In genomic region chr4:62322684-62323083, GRCm38 (mm10) we compare ENCODE assay signal across 21 mouse cellular contexts. TPM values are rescaled to one million over a fixed set of nuclear protein-coding genes. Genes with fewer than 3 reads are reported as not detected.
DNase-seq lines count a peak whose midpoint lies in the region; ATAC-seq and TF ChIP-seq lines count a peak whose summit lies in the region.
"Had no signal": no experiment of that assay in that cellular context is flagged by ENCODE, and none has a peak within 500 bp of the region (broad histone marks: within the 10 kb centered on the region; RNA-seq: fewer than 3 reads in every experiment).

No protein-coding gene starts in this region.

- no peak for ATAC-seq in kidney, embryonic 16.5 days (ENCODE audit: low FRiP score, low TSS enrichment)
- ATAC-seq in hematopoietic stem cell, adult 5-6 weeks (replicated peaks in 1 of 2; ENCODE audit: insufficient read depth in 1 of 2, low FRiP score in 2 of 2, low TSS enrichment in 1 of 2, low read depth in 1 of 2, poor library complexity in 2 of 2, severe bottlenecking in 2 of 2): peak; percentile 81 to 90
- ATAC-seq in midbrain, embryonic 14.5 days (ENCODE audit: low FRiP score, low TSS enrichment): no peak
- ATAC-seq: intestine, embryonic 15.5 days had no signal

- 72% methylated on average over 3 of the region's 3 CpGs for WGBS in kidney, adult 2 months
- WGBS in kidney, embryonic 16.5 days: 77% methylated on average over 3 of the region's 3 CpGs
- 93% methylated on average over 3 of the region's 3 CpGs for WGBS in midbrain, embryonic 14.5 days

- H3K9me3 ChIP-seq in kidney, embryonic 16.5 days (ENCODE audit: low read length): no peaks in the 10 kb centered on the region
- H3K9me3 ChIP-seq in midbrain, embryonic 14.5 days (ENCODE audit: control insufficient read depth, low read length): no peaks in the 10 kb centered on the region
- H3K9me3 ChIP-seq: embryonic facial prominence, embryonic 13.5 days; heart, embryonic 13.5 days; hindbrain, embryonic 10.5 days; intestine, embryonic 15.5 days; megakaryocyte, embryonic 14.5 days had no signal

- no peaks in the 10 kb centered on the region for H3K27me3 ChIP-seq in kidney, adult 2 months (replicated peaks; ENCODE audit: control insufficient read depth, insufficient read depth, low read length)
- no peaks in the 10 kb centered on the region for H3K27me3 ChIP-seq in kidney, embryonic 16.5 days (ENCODE audit: insufficient read depth, low read length)
- no peaks in the 10 kb centered on the region for H3K27me3 ChIP-seq in midbrain, embryonic 14.5 days (ENCODE audit: control insufficient read depth, insufficient read depth, low read length)
- H3K27me3 ChIP-seq: embryonic facial prominence, embryonic 13.5 days; heart, embryonic 13.5 days; intestine, embryonic 15.5 days; megakaryocyte, embryonic 14.5 days had no signal

- no peak overlapping the region for H3K9ac ChIP-seq in kidney, embryonic 16.5 days (replicated peaks; ENCODE audit: low read length)
- H3K9ac ChIP-seq in midbrain, embryonic 14.5 days (replicated peaks; ENCODE audit: low read length): no peak overlapping the region
- H3K9ac ChIP-seq: embryonic facial prominence, embryonic 13.5 days; heart, embryonic 13.5 days; intestine, embryonic 15.5 days; liver, embryonic 14.5 days had no signal

- DNase-seq in kidney, adult 2 months: peak; percentile 24
- DNase-seq in spleen, adult 12 weeks (ENCODE audit: low spot score): peak; percentile 5
- no peak for DNase-seq in spleen, postnatal 4 days (ENCODE audit: low spot score in 2 of 2)
- DNase-seq in skeletal muscle tissue, adult 2 months (ENCODE audit: low read depth, low spot score): peak; percentile 35
- no peak for DNase-seq in urinary bladder, postnatal 4 days (ENCODE audit: low spot score in 2 of 2)
- DNase-seq in midbrain, embryonic 14.5 days: no peak
- DNase-seq: adrenal gland, postnatal 10 days; gastrocnemius, postnatal 14 days; kidney, postnatal 25 days; layer of hippocampus, postnatal 36 days; left cerebral cortex, postnatal 4 days; thymus, adult 18-20 months had no signal

- no peak overlapping the region for H3K4me2 ChIP-seq in kidney, embryonic 16.5 days (replicated peaks; ENCODE audit: low read depth, low read length)
- H3K4me2 ChIP-seq in midbrain, embryonic 14.5 days (ENCODE audit: low read length): no peak overlapping the region
- H3K4me2 ChIP-seq: embryonic facial prominence, embryonic 13.5 days; heart, embryonic 13.5 days; intestine, embryonic 15.5 days had no signal

- no peak overlapping the region for H3K27ac ChIP-seq in kidney, adult 2 months (ENCODE audit: insufficient read depth, low read depth, low read length)
- no peak overlapping the region for H3K27ac ChIP-seq in kidney, embryonic 16.5 days (ENCODE audit: low read length)
- H3K27ac ChIP-seq in midbrain, embryonic 14.5 days (replicated peaks; ENCODE audit: low read depth, low read length): no peak overlapping the region
- H3K27ac ChIP-seq: embryonic facial prominence, embryonic 13.5 days; heart, embryonic 13.5 days; hindbrain, embryonic 10.5 days; intestine, embryonic 15.5 days; liver, embryonic 14.5 days had no signal

- no peak for TF ChIP-seq POLR2A in kidney, adult 2 months (IDR thresholded peaks at IDR 0.05; ENCODE audit: low read depth, low read length)

- H3K4me1 ChIP-seq in kidney, adult 2 months (ENCODE audit: control insufficient read depth, insufficient read depth, low read length): no peaks in the 10 kb centered on the region
- H3K4me1 ChIP-seq in kidney, embryonic 16.5 days (ENCODE audit: insufficient read depth, low read length): no peaks in the 10 kb centered on the region
- H3K4me1 ChIP-seq in midbrain, embryonic 14.5 days (ENCODE audit: control insufficient read depth, insufficient read depth, low read length): no peaks in the 10 kb centered on the region
- H3K4me1 ChIP-seq: embryonic facial prominence, embryonic 13.5 days; hindbrain, embryonic 10.5 days; intestine, embryonic 15.5 days had no signal

- no peak overlapping the region for H3K4me3 ChIP-seq in kidney, adult 2 months (ENCODE audit: insufficient read depth, low read depth, low read length)
- H3K4me3 ChIP-seq in kidney, embryonic 16.5 days (ENCODE audit: low read length): no peak overlapping the region
- no peak overlapping the region for H3K4me3 ChIP-seq in midbrain, embryonic 14.5 days (replicated peaks; ENCODE audit: low read depth, low read length)
- H3K4me3 ChIP-seq: embryonic facial prominence, embryonic 13.5 days; heart, embryonic 13.5 days; hindbrain, embryonic 10.5 days; intestine, embryonic 15.5 days; myocyte had no signal

- peaks cover 18% of the 10 kb centered on the region for H3K36me3 ChIP-seq in kidney, adult 2 months (ENCODE audit: control insufficient read depth, insufficient read depth, low read length)
- H3K36me3 ChIP-seq in kidney, embryonic 16.5 days (ENCODE audit: insufficient read depth, low read length): peaks cover 24% of the 10 kb centered on the region
- H3K36me3 ChIP-seq in midbrain, embryonic 14.5 days (ENCODE audit: control insufficient read depth, insufficient read depth, low read length): peaks cover 87% of the 10 kb centered on the region

- TF ChIP-seq CTCF in kidney, adult 2 months (conservative IDR thresholded peaks at IDR 0.05; ENCODE audit: insufficient read depth, insufficient read length, low read depth, low read length): no peak

RNA-seq across cellular contexts. Expression of gene Fkbp15, which starts 37.7 kb away (rescaled TPM):
- 32.2 and 36.6 TPM in 2 replicates for polyA plus RNA-seq in kidney, adult 2 months (2012; rRNA removed)
- 26.2 and 29.2 TPM in 2 replicates for polyA plus RNA-seq in kidney, embryonic 16.5 days (2015; fragmentation: Nextera tagmentation; extraction: Ambion mirVana)
- total RNA-seq in hematopoietic stem cell, adult 5-6 weeks (2017): 51.0 and 68.2 TPM in 2 replicates
- polyA plus RNA-seq in midbrain, embryonic 14.5 days (2014; fragmentation: Nextera tagmentation; extraction: Ambion mirVana): 17.6 and 23.0 TPM in 2 replicates

RNA-seq across cellular contexts. Expression of gene Slc31a1, which starts 37.8 kb away (rescaled TPM):
- polyA plus RNA-seq in kidney, adult 2 months (2012; rRNA removed): 69.1 and 78.3 TPM in 2 replicates
- 60.3 and 61.2 TPM in 2 replicates for polyA plus RNA-seq in kidney, embryonic 16.5 days (2015; fragmentation: Nextera tagmentation; extraction: Ambion mirVana)
- total RNA-seq in hematopoietic stem cell, adult 5-6 weeks (2017): 11.9 and 14.7 TPM in 2 replicates
- polyA plus RNA-seq in midbrain, embryonic 14.5 days (2014; fragmentation: Nextera tagmentation; extraction: Ambion mirVana): 24.8 and 38.1 TPM in 2 replicates

Comparison
In these comparisons a context has a peak if more than half of its experiments do, and no peak if none do; other contexts are left out.
1. DNase-seq: peak in kidney, adult 2 months (single experiment), spleen, adult 12 weeks (single experiment) and skeletal muscle tissue, adult 2 months (single experiment); none in spleen, postnatal 4 days (0 of 2), urinary bladder, postnatal 4 days (0 of 2) and midbrain, embryonic 14.5 days (single experiment).
2. ATAC-seq: peak in hematopoietic stem cell, adult 5-6 weeks (2 of 2); none in kidney, embryonic 16.5 days (single experiment) and midbrain, embryonic 14.5 days (single experiment).